Mouse (Mus musculus) telencephalon, adult 2 months (tissue): ENCODE measurements around the gene Morc2b.
A peak's percentile ranks its signal among the peaks of the same experiment; 100 is the strongest.
"Not testable (repeated sequence)": the region's sequence is repeated elsewhere in the genome, so short reads cannot be mapped to it uniquely, and the experiment has no call there.

Source experiments
- DNase-seq: peaks from one replicate; pipeline ENCODE4 v3.0.0-alpha.2; 2011; ENCODE audit warnings: low read depth, low spot score

Gene Morc2b

DNA sequence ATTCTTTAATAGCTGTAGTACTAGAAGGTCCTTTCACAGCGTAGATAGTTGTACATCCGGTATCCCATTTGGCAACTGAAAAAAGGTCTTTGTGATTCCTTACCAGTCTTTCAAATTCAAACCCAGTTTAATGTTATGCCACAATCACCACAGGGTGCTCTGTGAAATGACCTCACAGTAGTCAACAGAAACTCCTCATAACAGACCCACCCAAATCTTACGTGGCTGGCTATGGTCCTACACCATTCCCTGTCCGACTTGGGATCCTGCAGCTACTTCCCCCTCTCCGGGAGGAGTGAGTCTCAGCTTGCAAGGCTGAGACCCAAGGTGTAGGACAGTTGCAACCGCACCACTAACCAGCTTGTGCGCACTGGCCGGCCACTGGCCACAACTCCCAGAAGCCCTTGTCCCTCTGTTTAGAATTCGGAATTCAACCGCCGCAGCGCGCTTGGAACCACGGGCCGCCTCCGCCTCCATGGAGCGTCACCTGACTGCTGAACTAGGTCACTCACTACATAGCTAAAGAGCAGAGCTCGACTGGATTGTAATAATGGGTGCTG lies at the start of gene Morc2b:
TSS of gene Morc2b (minus strand) at position 423 of the 560 bp plus-strand sequence.
- DNase-seq = no peak

GRCm38 (mm10) chr17:33168147-33168546 lies 28.7 kb upstream of the Morc2b start, which contains the start of gene Olfr55:
Gene Olfr55 (plus strand): TSS chr17:33168447.
- not testable (repeated sequence) for DNase-seq

DNA sequence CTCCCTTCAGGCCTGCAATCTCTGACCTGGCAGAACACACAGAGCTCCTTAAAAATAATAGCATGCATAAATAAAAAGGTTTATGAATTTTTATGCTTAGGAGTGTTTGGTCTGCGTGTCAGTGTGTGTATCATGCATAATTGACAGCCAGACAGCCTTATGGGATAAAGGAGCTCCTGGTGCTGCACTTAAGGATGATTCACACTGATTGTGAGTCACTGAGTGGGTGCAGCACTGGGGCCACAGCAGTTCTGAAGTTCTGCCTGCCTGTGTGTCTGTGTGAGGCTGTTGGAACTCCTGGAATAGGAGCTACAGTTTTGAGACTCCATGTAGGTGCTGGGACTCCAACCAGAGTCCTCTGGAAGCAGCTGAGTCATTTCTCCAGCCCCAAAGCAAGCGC lies 13.2 kb downstream of the Morc2b start:
- no peak for DNase-seq

DNA sequence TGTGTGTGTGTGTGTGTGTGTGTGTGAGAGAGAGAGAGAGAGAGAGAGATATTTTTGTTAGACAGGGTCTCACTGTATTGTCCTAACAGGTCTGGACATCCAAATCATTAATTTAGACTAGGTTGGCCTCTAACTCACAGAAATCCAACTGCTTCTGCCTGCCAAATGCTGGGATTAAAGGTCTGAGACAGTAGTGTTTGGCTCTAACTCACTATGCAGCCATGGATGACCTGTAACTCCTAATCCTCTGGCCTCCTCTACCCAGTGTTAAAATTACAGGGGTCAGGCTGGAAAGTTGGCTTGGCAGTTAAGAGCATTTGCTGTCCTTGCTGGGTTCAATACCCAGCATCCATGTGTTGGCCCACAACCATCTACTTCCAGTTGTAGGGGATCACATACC lies 14.9 kb downstream of the Morc2b start:
- DNase-seq = no peak

DNA sequence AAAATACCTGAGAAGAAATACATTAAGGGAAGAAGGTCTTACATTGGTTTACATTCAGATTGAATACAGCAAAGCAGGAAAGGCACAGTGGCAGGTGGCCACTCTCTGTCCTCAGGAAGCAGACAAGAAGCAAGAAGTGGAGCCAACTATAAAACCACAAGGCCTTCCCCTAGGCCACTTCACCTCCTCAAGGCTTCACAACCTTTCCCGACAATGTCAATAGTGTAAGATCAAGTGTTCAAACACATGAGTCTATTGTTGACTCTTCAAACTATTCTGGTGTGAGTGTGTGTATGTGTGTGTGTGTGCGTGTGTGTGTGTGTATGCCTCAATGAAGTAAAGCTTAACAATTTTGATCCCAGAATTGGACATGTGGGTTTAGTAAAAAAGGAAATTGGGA lies 42.1 kb downstream of the Morc2b start:
- DNase-seq = no peak

- peak; percentile 76 for DNase-seq
Observed at GRCm38 (mm10) chr17:33092391-33093193, 46.9 kb downstream of the Morc2b start.

- DNase-seq = no peak
Observed at GRCm38 (mm10) chr17:33091630-33092029, 47.9 kb downstream of the Morc2b start.

- DNase-seq = peak; percentile 91
Observed at GRCm38 (mm10) chr17:33089220-33089949, 50.1 kb downstream of the Morc2b start, which contains the start of gene Zfp563. Gene Zfp563 (plus strand): TSS chr17:33089310.

DNA sequence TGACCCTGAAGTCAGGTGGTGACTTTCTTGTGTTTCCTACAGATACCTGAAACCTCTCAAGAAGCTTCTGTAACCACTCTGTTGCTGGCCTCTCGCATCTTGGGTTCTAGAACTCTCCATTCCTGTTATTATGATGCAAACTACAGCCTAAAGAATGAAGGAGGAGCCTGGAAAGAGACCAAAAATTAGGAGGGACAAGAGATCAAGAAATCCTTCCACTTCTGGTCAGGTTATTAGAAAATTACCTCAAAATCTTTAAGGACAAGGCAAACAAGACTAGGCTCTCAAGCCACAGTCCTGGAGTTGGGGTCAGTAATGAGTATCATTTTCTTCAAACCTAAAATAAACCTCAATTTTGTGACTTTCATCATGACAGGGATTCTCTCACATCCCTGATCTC lies 71.5 kb downstream of the Morc2b start, which contains the start of gene 4921501E09Rik:
TSS of gene 4921501E09Rik (minus strand) at position 101 of the 400 bp plus-strand sequence.
- DNase-seq = no peak
